Mouse (Mus musculus): ENCODE measurements around the gene Bak1. TPM values are rescaled to one million over a fixed set of nuclear protein-coding genes. Genes with fewer than 3 reads are reported as not detected.
A peak's percentile ranks its signal among the peaks of the same experiment; 100 is the strongest.

The Bak1 gene
- polyA plus RNA-seq, 1 experiment from 2014 or later, result 3.1 TPM

- Histone ChIP-seq H3K9me3 (no peaks in the 10 kb centered on the region), H3K27ac (no peak overlapping the region), H3K4me1 (peaks cover 13% of the 10 kb centered on the region), H3K27me3 (peaks cover 5% of the 10 kb centered on the region; the same call in 1 of the 2 replicates), H3K4me3 (replicated peaks) (no peak overlapping the region), H3K36me3 (replicated peaks) (peaks cover 4% of the 10 kb centered on the region; the same call in 1 of the 2 replicates), H3K4me2 (no peak overlapping the region), H3K9ac (no peak overlapping the region)
- ATAC-seq (ENCODE audit: low FRiP score), result no peak
- WGBS, result 90% methylated on average over 4 of the region's 4 CpGs
Observed at GRCm38 (mm10) chr17:27030896-27031295, 2.1 kb upstream of the Bak1 start.

- WGBS, result 91% methylated on average over 14 of the region's 14 CpGs
Observed at GRCm38 (mm10) chr17:27029431-27029830, 622 bp upstream of the Bak1 start.

GRCm38 (mm10) chr17:27028284-27028795 is 469 bp downstream of the Bak1 start:
- peak; percentile 78 for ATAC-seq (ENCODE audit: low FRiP score)
- peak overlapping the region; percentile 75 for H3K4me2 ChIP-seq
- no peaks in the 10 kb centered on the region for H3K9me3 ChIP-seq
- H3K36me3 ChIP-seq (replicated peaks), result peaks cover 25% of the 10 kb centered on the region
- H3K27me3 ChIP-seq, result peaks cover 5% of the 10 kb centered on the region; the same call in 1 of the 2 replicates
- H3K4me3 ChIP-seq (replicated peaks), result peak overlapping the region; percentile 55
- 2% methylated on average over 19 of the region's 19 CpGs for WGBS
- H3K9ac ChIP-seq, result peak overlapping the region; percentile 86
- peaks cover 13% of the 10 kb centered on the region for H3K4me1 ChIP-seq
- peak overlapping the region; percentile 37; the same call in 1 of the 2 replicates for H3K27ac ChIP-seq

More at GRCm38 (mm10) chr17:27029431-27029830, 622 bp upstream of the Bak1 start:
- Histone ChIP-seq H3K9ac (no peak overlapping the region), H3K27ac (no peak overlapping the region), H3K4me2 (no peak overlapping the region), H3K27me3 (peaks cover 5% of the 10 kb centered on the region; the same call in 1 of the 2 replicates), H3K9me3 (no peaks in the 10 kb centered on the region), H3K36me3 (replicated peaks) (peaks cover 18% of the 10 kb centered on the region), H3K4me1 (peaks cover 13% of the 10 kb centered on the region), H3K4me3 (replicated peaks) (no peak overlapping the region)
- no peak for ATAC-seq (ENCODE audit: low FRiP score)

GRCm38 (mm10) chr17:27027460-27028283 is 1.1 kb downstream of the Bak1 start:
- H3K4me3 ChIP-seq (replicated peaks), result peak overlapping the region; percentile 55
- WGBS, result 43% methylated on average over 12 of the region's 12 CpGs
- H3K36me3 ChIP-seq (replicated peaks), result peaks cover 30% of the 10 kb centered on the region
- H3K27me3 ChIP-seq, result peaks cover 5% of the 10 kb centered on the region; the same call in 1 of the 2 replicates
- peak overlapping the region; percentile 75 for H3K4me2 ChIP-seq
- peak overlapping the region; percentile 37; the same call in 1 of the 2 replicates for H3K27ac ChIP-seq
- H3K9me3 ChIP-seq, result no peaks in the 10 kb centered on the region
- peak overlapping the region; percentile 86 for H3K9ac ChIP-seq
- peaks cover 10% of the 10 kb centered on the region for H3K4me1 ChIP-seq
- 0 out of 2 replicates have a peak, but pooled peaks have one; percentile 25 for ATAC-seq (ENCODE audit: low FRiP score)

- H3K4me3 ChIP-seq (replicated peaks), result no peak overlapping the region
- no peaks in the 10 kb centered on the region for H3K9me3 ChIP-seq
- peaks cover 10% of the 10 kb centered on the region for H3K4me1 ChIP-seq
- 95% methylated on average over 3 of the region's 3 CpGs for WGBS
- H3K4me2 ChIP-seq, result no peak overlapping the region
- H3K36me3 ChIP-seq (replicated peaks), result peaks cover 47% of the 10 kb centered on the region
- no peak overlapping the region for H3K27ac ChIP-seq
- no peaks in the 10 kb centered on the region for H3K27me3 ChIP-seq
- no peak for ATAC-seq (ENCODE audit: low FRiP score)
- H3K9ac ChIP-seq, result no peak overlapping the region
Observed at GRCm38 (mm10) chr17:27025951-27026350, 2.9 kb downstream of the Bak1 start.

GRCm38 (mm10) chr17:27025326-27025902 is 3.4 kb downstream of the Bak1 start:
- no peak overlapping the region for H3K9ac ChIP-seq
- H3K27ac ChIP-seq, result no peak overlapping the region
- H3K9me3 ChIP-seq, result no peaks in the 10 kb centered on the region
- peaks cover 51% of the 10 kb centered on the region for H3K36me3 ChIP-seq (replicated peaks)
- no peaks in the 10 kb centered on the region for H3K27me3 ChIP-seq
- ATAC-seq (ENCODE audit: low FRiP score), result no peak
- 94% methylated on average over 17 of the region's 17 CpGs for WGBS
- H3K4me1 ChIP-seq, result peaks cover 10% of the 10 kb centered on the region
- no peak overlapping the region for H3K4me2 ChIP-seq
- no peak overlapping the region for H3K4me3 ChIP-seq (replicated peaks)

GRCm38 (mm10) chr17:27023342-27023741 is 5.5 kb downstream of the Bak1 start:
- H3K9me3 ChIP-seq, result no peaks in the 10 kb centered on the region
- WGBS, result 90% methylated on average over 4 of the region's 4 CpGs
- peaks cover 61% of the 10 kb centered on the region for H3K36me3 ChIP-seq (replicated peaks)
- H3K4me2 ChIP-seq, result no peak overlapping the region
- H3K4me3 ChIP-seq (replicated peaks), result no peak overlapping the region
- H3K9ac ChIP-seq, result no peak overlapping the region
- no peak for ATAC-seq (ENCODE audit: low FRiP score)
- no peak overlapping the region for H3K27ac ChIP-seq
- H3K27me3 ChIP-seq, result no peaks in the 10 kb centered on the region
- peaks cover 15% of the 10 kb centered on the region for H3K4me1 ChIP-seq

GRCm38 (mm10) chr17:27021736-27022135 is 7.1 kb downstream of the Bak1 start:
- Histone ChIP-seq H3K9ac (no peak overlapping the region), H3K4me1 (peaks cover 15% of the 10 kb centered on the region), H3K4me2 (no peak overlapping the region)

GRCm38 (mm10) chr17:27021076-27021475 is 7.7 kb downstream of the Bak1 start:
- Histone ChIP-seq H3K4me3 (replicated peaks) (no peak overlapping the region), H3K4me2 (no peak overlapping the region), H3K27me3 (no peaks in the 10 kb centered on the region), H3K4me1 (peaks cover 15% of the 10 kb centered on the region), H3K9ac (no peak overlapping the region), H3K9me3 (no peaks in the 10 kb centered on the region), H3K36me3 (replicated peaks) (peaks cover 59% of the 10 kb centered on the region), H3K27ac (no peak overlapping the region)
- 92% methylated on average over 14 of the region's 14 CpGs for WGBS
- ATAC-seq (ENCODE audit: low FRiP score), result no peak

More at GRCm38 (mm10) chr17:27021736-27022135, 7.1 kb downstream of the Bak1 start:
- H3K27ac ChIP-seq, result no peak overlapping the region
- H3K36me3 ChIP-seq (replicated peaks), result peaks cover 61% of the 10 kb centered on the region
- no peaks in the 10 kb centered on the region for H3K27me3 ChIP-seq
- 92% methylated on average over 9 of the region's 9 CpGs for WGBS
- ATAC-seq (ENCODE audit: low FRiP score), result no peak
- H3K9me3 ChIP-seq, result no peaks in the 10 kb centered on the region
- H3K4me3 ChIP-seq (replicated peaks), result no peak overlapping the region

- Histone ChIP-seq H3K9me3 (no peaks in the 10 kb centered on the region), H3K36me3 (replicated peaks) (peaks cover 39% of the 10 kb centered on the region), H3K4me2 (peak overlapping the region; percentile 55), H3K27ac (0 out of 2 replicates have a peak overlapping the region, but pooled peaks have one; percentile 25), H3K27me3 (no peaks in the 10 kb centered on the region), H3K4me3 (replicated peaks) (peak overlapping the region; percentile 39), H3K4me1 (peaks cover 15% of the 10 kb centered on the region), H3K9ac (peak overlapping the region; percentile 49)
- ATAC-seq (ENCODE audit: low FRiP score), result no peak
- WGBS, result 39% methylated on average over 10 of the region's 12 CpGs
Observed at GRCm38 (mm10) chr17:27018555-27019196, 10.1 kb downstream of the Bak1 start.

- ATAC-seq (ENCODE audit: low FRiP score), result peak; percentile 86
- Histone ChIP-seq H3K27me3 (no peaks in the 10 kb centered on the region), H3K4me1 (peaks cover 15% of the 10 kb centered on the region), H3K4me3 (replicated peaks) (peak overlapping the region; percentile 39), H3K9me3 (no peaks in the 10 kb centered on the region), H3K4me2 (peak overlapping the region; percentile 55), H3K27ac (0 out of 2 replicates have a peak overlapping the region, but pooled peaks have one; percentile 25), H3K36me3 (replicated peaks) (peaks cover 33% of the 10 kb centered on the region), H3K9ac (peak overlapping the region; percentile 49)
- WGBS, result 8% methylated on average over 34 of the region's 34 CpGs
Observed at GRCm38 (mm10) chr17:27017564-27018499, 11.0 kb downstream of the Bak1 start.

All from forebrain, embryonic 12.5 days (tissue).